Comparison of ENCODE assay signal across 8 mouse cellular contexts in genomic region chr4:99182660-99183431, GRCm38 (mm10). TPM values are rescaled to one million over a fixed set of nuclear protein-coding genes. Genes with fewer than 3 reads are reported as not detected.
A peak's percentile ranks its signal among the peaks of the same experiment; 100 is the strongest.
DNase-seq lines count a peak whose midpoint lies in the region; ATAC-seq and TF ChIP-seq lines count a peak whose summit lies in the region.

No protein-coding gene starts in this region.

- no peak overlapping the region for H3K27ac ChIP-seq in heart, postnatal 0 days (ENCODE audit: low read depth)
- no peak overlapping the region for H3K27ac ChIP-seq in heart, embryonic 11.5 days (ENCODE audit: low read depth, low read length)
- no peak overlapping the region for H3K27ac ChIP-seq in hindbrain, embryonic 15.5 days (replicated peaks)

- CTCF ChIA-PET in Patski (lab: Charles Lee): interaction anchor here (0.7 to 2.1 kb wide), 6 partner anchors 11 to 175 kb away, joined by 3 to 8 read pairs (median 4); no protein-coding TSS in a partner anchor

- WGBS in heart, postnatal 0 days: 75% methylated on average over 20 of the region's 20 CpGs
- WGBS in heart, embryonic 11.5 days (ENCODE audit: insufficient replicate concordance): 74% methylated on average over 20 of the region's 20 CpGs
- WGBS in hindbrain, embryonic 15.5 days: 80% methylated on average over 20 of the region's 20 CpGs

- POLR2A ChIA-PET in Patski (lab: Charles Lee): no interaction called here

- H3K4me1 ChIP-seq in heart, postnatal 0 days (ENCODE audit: control insufficient read depth, insufficient read depth): no peaks in the 10 kb centered on the region
- H3K4me1 ChIP-seq in heart, embryonic 11.5 days (ENCODE audit: control insufficient read depth, insufficient read depth, low read length): no peaks in the 10 kb centered on the region
- no peaks in the 10 kb centered on the region; the same call in 1 of the 2 replicates for H3K4me1 ChIP-seq in hindbrain, embryonic 15.5 days (replicated peaks)

- no peaks in the 10 kb centered on the region for H3K27me3 ChIP-seq in heart, postnatal 0 days (ENCODE audit: control insufficient read depth, insufficient read depth, low read length)
- no peaks in the 10 kb centered on the region for H3K27me3 ChIP-seq in heart, embryonic 11.5 days (ENCODE audit: control insufficient read depth, insufficient read depth, low read length)
- H3K27me3 ChIP-seq in Patski: no peaks in the 10 kb centered on the region
- no peaks in the 10 kb centered on the region for H3K27me3 ChIP-seq in hindbrain, embryonic 15.5 days

- no peaks in the 10 kb centered on the region for H3K36me3 ChIP-seq in heart, postnatal 0 days (replicated peaks; ENCODE audit: control insufficient read depth, insufficient read depth, low read length)
- no peaks in the 10 kb centered on the region for H3K36me3 ChIP-seq in heart, embryonic 11.5 days (ENCODE audit: control insufficient read depth, insufficient read depth, low read length)
- H3K36me3 ChIP-seq in hindbrain, embryonic 15.5 days: no peaks in the 10 kb centered on the region

- in situ Hi-C loops in Patski (cut with MboI; ENCODE audit: low pct_unique_long_range_greater_than_20kb): loop anchor here (10.0 to 25.0 kb wide), 2 partner anchors 228 to 446 kb away; partner anchors contain the start of gene L1td1

- H3K9ac ChIP-seq in heart, postnatal 0 days (replicated peaks; ENCODE audit: low read depth, low read length): no peak overlapping the region
- H3K9ac ChIP-seq in heart, embryonic 11.5 days (ENCODE audit: low read depth, low read length): no peak overlapping the region
- no peak overlapping the region for H3K9ac ChIP-seq in hindbrain, embryonic 15.5 days

- no peak overlapping the region for H3K4me2 ChIP-seq in heart, postnatal 0 days (ENCODE audit: low read depth, low read length)
- no peak overlapping the region for H3K4me2 ChIP-seq in heart, embryonic 11.5 days
- no peak overlapping the region for H3K4me2 ChIP-seq in hindbrain, embryonic 15.5 days

- peak; percentile 67 for TF ChIP-seq CTCF in heart, postnatal 0 days (IDR thresholded peaks at IDR 0.05; ENCODE audit: low read depth)
- TF ChIP-seq CTCF in Patski (IDR thresholded peaks at IDR 0.05): peak; percentile 46

- no peak overlapping the region for H3K4me3 ChIP-seq in heart, postnatal 0 days (ENCODE audit: low read depth, low read length)
- no peak overlapping the region for H3K4me3 ChIP-seq in heart, embryonic 11.5 days (ENCODE audit: low read depth, low read length)
- no peak overlapping the region for H3K4me3 ChIP-seq in hindbrain, embryonic 15.5 days

- no peak for TF ChIP-seq EP300 in heart, postnatal 0 days (IDR thresholded peaks at IDR 0.05; ENCODE audit: low read depth)

- no peak for ATAC-seq in heart, postnatal 0 days (ENCODE audit: insufficient read depth, low read depth)
- ATAC-seq in heart, embryonic 11.5 days (replicated peaks; ENCODE audit: insufficient number of reproducible peaks, low FRiP score, low TSS enrichment): no peak
- no peak for ATAC-seq in Patski
- ATAC-seq in hindbrain, embryonic 15.5 days (ENCODE audit: low FRiP score, low read depth): peak; percentile 65; the same call in 1 of the 2 replicates

- H3K9me3 ChIP-seq in heart, postnatal 0 days (replicated peaks; ENCODE audit: control insufficient read depth, low read length): no peaks in the 10 kb centered on the region
- no peaks in the 10 kb centered on the region for H3K9me3 ChIP-seq in heart, embryonic 11.5 days (replicated peaks; ENCODE audit: control insufficient read depth, low read length)
- no peaks in the 10 kb centered on the region for H3K9me3 ChIP-seq in hindbrain, embryonic 15.5 days

- DNase-seq in heart, postnatal 0 days (ENCODE audit: low spot score): peak; percentile 67
- peak; percentile 76 for DNase-seq in 3T3-L1 (ENCODE audit: low read depth, low spot score)
- DNase-seq in Patski (ENCODE audit: low read depth, low spot score): no peak
- no peak for DNase-seq in testis, postnatal 14 days (ENCODE audit: low spot score)
- no peak for DNase-seq in urinary bladder, adult 18-20 months (ENCODE audit: low spot score in 2 of 2)
- no peak for DNase-seq in kidney, adult 11 months

RNA-seq across cellular contexts. Expression of gene Atg4c, which starts 10.9 kb away (rescaled TPM):
- 2.4 and 15.2 TPM in 2 replicates for total RNA-seq in heart, postnatal 0 days (2014; rRNA removed; ENCODE audit: low replicate concordance)
- polyA plus RNA-seq in heart, postnatal 0 days (2015; fragmentation: Nextera tagmentation; extraction: Ambion mirVana): 6.2 and 6.7 TPM in 2 replicates
- polyA plus RNA-seq in heart, embryonic 11.5 days (2014; fragmentation: Nextera tagmentation; extraction: Ambion mirVana): 11.0 and 12.4 TPM in 2 replicates
- polyA plus RNA-seq in Patski (2021): 10.9 TPM
- 17.3 and 18.6 TPM in 2 replicates for polyA plus RNA-seq in hindbrain, embryonic 15.5 days (2015; fragmentation: Nextera tagmentation; extraction: Ambion mirVana)

Comparison
In these comparisons a context has a peak if more than half of its experiments do, and no peak if none do; other contexts are left out.
1. DNase-seq: peak in heart, postnatal 0 days (single experiment) and 3T3-L1 (single experiment); none in Patski (single experiment), testis, postnatal 14 days (single experiment), urinary bladder, adult 18-20 months (0 of 2) and kidney, adult 11 months (single experiment).